Mouse (Mus musculus) brain, adult 2 months (tissue): ENCODE results near the gene Hspbp1.

Experiments used
- DNase-seq: peaks from one replicate; pipeline ENCODE4 v3.0.0; 2011; ENCODE audit warnings: low read depth, low spot score

Hspbp1 gene

DNA sequence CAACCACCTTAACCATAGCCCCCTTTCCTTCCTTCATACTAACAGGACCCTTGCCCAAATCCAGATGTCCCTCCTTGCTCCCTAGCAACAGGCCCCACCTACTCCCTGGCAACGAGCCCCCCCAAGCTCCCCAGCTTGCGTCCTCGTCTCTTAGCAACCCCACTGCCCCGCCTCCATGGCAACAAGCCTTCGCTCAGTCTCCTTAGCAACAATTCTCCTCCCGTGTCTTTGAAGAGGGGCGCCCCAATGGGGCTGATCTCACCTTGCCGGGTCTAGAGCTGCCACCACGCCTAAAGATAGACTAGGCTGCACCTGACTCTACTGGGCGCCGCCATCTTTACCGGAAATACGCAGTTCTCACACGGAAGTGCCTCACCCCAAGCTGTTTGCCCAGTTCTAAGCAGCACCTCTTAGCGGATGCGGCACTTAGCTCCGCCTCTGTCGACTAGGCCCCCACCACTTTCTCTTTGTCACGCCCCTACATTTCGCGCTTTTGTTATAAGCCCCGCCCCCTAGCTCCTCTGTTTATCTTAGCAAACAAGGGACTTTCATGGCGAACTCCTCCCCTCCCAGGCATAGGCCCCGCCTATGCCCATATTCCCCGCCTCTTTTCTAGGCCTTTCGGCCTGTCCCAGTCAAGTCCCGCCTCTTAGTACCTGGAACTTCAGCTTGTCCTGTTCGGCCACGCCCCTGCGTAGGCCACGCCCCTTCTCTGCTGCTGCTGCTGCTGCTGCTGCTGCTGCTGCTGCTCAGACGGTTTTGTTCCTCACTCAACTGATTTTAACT is at the start of gene Hspbp1:
Gene Hspbp1, minus strand, starts transcription at position 437 of the 786 bp plus-strand sequence.
- DNase-seq = peak; percentile 99

DNA sequence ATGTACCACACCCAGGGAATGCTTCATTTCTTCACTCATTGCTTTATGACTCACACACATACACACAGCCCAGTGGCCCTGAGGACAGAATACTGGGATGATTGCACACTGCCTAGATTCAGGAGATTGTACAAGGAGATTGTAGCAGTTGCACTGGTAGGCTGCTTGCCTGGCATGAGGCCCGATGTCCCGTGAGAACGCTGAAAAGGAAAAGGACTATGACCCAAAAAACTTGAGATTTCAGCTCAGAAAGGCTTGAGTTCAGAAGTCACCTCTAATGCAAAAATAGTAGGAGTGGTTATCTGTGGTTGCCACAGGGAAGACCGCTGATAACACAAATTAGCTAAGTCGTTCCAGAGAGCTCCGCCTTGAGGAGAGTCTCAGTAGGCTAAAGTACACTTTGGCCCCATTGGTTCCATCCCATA is 48.1 kb upstream of the Hspbp1 start:
- no peak for DNase-seq

DNA sequence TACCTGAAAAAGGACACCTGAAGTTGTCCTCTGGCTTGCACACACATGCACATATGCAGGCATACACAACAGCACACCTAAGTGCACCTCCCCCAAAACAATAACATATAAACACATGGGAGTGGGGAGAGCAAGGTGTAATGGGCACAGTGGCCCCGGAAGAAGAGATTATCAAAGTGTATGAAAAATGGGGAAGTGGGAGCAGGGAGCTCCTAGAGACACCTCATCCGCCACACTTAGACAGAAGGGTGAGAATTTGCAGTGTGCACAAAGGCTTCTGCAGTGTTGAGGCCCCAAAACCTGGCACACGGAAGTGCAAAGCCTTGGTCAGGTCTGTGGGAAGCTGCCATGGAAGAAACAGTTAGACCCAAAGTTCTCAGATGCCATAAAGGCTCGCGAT is 46.2 kb upstream of the Hspbp1 start:
- DNase-seq = no peak

DNA sequence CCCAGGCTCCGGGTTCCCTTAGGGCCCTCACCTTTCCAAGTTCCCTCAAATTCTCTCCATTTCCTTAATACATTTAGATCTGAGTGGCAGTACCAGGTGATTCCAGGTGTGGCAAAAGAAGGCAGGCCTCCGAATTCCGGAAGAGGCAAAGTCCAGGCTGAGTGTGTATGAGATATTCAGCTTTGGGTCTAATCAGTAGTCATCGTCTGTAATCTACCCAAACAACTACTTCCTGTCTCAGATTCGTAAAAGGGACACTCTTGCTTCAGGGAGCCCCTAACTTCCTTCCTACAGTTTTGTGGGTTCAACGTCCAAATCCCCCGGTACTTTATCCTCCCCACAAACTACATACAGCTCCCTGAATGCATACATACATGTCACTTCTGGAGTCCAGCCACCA is 40.3 kb upstream of the Hspbp1 start, which contains the start of gene Tmem150b:
Gene Tmem150b, minus strand, starts transcription at position 81 of the 400 bp plus-strand sequence.
- DNase-seq = no peak

DNA sequence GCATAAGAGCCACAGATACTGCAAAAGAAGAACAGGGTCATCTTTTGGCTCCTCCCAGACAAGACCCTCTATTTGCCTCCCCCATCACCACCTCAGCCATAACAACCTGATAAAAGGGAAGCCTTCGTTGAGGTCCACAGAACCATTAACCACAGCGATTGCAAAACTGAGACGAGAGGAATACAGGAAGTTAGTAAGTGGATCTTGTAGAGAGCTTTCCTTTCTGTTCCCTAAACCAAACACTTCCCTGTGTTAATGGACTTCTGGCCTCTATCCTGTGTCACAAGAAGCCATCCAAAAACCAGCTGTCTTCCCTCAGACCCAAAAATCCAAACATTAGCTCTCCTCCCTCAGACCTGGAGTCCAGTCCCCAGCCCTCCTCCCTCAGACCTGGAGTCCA is 39.5 kb upstream of the Hspbp1 start:
- DNase-seq = no peak

DNA sequence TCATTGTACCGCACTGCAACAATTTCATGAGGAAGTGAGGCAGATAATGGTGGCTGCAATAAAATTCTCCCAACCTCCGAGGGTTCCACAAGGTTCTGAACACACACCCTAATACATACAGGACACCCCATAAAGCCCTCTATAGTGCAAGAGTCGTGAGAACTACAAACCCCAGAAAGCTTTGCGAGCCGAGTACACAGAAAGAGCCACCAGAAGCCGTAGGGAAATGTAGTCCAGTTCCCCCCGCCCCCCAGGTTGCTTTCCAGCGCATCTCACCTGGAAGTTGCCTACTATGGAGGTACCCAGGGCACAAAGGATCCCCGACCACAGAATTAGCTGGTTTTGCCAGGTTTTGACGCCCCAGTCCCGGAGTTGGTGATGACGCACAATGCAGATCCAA is 38.6 kb upstream of the Hspbp1 start:
- peak; percentile 73 for DNase-seq

DNA sequence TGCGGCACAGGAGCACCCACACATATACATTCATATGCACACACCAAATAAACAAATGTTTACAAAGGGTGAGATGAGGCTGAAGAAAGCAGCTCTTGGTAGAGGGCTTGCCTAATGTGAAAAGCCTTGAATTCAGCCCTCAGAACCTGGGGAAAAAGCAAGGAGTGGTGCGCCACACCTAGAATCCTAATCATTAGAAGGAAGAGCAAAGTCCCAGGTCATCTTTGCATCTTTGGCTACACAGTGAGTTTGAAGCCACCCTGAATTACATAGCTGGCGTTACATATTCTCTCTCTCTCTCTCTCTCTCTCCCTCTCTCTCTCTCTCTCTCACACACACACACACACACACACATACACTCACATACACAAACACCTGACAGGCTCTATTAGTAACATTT is 34.4 kb upstream of the Hspbp1 start:
- no peak for DNase-seq

DNA sequence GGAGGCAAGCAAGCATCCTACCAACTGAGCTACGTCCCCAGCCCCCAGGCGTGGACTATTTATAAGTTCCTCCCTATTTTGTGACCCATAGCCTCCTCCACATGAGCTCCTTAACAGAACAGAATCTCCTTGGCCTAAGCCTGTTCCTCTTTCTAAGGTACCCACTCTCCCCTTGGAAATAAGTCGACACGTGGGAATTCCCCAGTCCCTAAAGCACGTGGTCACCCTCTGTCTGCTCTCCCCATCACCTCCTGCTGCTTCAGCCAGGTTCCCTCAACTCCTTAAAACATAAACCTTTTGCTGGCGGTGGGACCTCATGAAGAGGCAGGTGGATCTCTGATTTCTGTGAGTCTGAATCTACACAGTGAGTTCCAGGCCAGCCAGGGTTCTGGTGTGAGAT is 32.1 kb upstream of the Hspbp1 start:
- no peak for DNase-seq

DNA sequence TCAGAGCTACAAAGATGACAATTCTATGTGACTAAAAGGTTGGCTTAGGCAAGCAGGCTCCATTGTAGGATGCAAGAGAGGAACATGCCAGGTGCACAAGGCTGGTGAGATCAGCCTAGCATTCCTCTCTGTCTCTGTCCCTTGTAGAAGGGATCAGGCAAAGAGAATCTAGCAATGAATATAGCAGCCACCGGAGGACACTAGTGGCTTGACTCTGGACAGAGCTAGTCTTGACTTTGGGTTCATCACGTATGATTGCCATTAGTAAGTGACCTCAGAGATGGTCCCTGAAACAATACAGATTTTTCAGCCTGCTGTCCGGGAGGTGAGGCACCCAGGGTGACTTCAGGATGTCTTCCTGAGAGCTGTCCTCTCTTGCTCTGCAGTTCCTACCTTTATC is 27.7 kb upstream of the Hspbp1 start:
- no peak for DNase-seq

DNA sequence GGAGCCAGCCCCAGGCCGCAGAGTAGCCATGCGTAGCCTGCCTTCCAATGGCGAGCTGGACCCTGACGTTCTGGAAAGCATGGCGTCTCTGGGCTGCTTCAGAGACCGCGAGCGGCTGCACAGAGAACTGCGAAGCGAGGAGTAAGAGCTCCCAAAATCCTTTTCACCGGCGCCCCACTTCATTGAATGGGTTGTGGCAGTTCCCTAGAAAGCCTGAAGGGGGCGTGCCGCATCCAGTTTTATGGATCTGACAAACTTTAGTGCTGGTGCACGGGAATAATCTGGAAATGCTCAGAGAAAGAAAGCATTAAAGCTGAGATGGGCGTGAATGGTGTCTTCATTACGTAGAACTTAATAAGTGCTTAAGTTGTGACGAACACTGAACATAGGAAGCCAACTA is 20.2 kb upstream of the Hspbp1 start:
- DNase-seq = peak; percentile 43

DNA sequence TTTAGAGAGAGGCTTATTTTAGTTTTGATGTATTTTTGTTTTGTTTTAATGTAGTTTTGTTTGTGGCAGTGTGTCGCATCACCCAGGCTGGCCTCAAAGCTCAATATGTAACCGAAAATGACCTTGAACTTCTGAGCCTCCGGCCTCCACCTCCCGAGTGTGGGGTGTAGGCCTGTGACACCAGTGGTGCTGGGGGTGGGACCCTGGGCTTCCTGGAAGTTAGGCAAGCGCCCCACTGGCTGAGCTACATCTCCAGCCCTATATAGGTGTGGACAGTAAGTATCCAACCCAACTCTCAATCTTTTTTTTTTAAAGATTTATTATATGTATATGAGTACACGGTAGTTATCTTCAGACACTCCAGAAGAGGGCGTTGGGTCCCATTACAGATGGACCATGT is 18.3 kb upstream of the Hspbp1 start:
- no peak for DNase-seq

DNA sequence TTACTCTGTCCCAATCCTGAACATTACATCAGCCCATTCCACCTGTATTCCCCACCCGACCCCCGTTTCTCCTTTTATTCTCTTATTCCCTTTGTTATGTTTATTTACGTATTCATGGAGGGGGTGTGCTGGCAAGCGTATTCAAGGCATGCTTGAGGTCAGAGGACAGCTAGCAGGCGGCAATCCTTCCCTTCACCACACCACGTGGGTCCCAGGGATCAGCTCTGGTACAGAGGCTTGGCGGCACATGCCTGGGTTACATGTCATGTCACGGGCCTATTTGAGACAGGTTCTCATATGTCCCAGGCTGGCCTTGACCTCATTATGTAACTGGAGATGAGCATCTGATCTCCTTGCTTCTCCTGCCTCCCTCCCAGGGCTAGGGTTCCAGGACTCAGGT is 17.5 kb upstream of the Hspbp1 start:
- DNase-seq = no peak

DNA sequence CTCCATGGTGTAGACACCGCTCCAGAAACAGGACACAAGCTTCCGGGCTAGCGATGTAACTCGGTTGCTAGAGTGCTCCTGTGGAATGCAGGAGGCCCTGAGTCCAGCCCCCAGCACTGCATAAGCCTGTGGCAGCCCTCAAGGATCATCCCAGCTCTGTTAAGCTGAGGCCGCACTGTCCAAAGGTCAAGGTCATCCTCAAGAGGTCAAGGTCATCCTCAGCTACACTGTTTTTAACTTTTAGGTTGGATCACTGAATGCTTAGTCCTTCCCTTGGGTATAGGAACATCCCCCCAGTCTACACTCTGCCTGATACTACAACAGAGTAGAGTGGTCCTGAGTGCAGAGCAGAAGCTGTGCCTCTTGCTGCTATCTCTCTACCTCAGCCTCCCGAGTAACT is 8.1 kb upstream of the Hspbp1 start:
- no peak for DNase-seq

DNA sequence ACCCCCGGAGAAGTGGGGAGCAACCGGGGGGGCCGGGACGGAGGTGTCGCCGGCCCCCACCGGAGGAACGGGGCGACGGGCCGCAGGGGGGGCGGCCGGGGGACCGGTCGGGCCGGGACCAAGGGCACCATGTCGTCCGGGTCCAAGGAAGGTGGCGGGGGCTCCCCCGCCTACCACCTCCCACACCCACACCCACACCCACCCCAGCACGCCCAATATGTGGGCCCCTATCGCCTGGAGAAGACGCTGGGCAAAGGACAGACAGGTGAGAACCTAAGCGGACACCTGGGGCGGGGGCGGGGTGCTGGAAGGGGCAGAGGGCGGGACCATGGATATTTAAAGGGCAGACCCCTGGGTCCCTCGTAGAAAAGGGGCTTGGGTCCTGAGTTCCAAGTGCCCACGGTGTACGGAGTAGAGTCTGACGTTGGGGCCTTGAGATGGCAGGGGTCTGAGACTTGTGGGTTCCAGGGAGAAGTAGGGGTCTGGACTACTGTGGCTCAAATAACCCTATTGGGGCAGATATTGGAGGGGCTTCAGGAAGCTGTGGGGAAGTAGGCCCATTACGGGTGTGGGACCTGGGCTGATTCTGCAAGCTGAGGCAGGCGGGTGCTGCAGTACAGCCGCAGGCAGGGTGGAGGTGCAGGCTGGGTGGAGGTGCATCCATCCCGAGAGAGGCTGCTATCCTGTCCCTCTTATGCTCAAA is 6.2 kb upstream of the Hspbp1 start:
- peak; percentile 62 for DNase-seq

DNA sequence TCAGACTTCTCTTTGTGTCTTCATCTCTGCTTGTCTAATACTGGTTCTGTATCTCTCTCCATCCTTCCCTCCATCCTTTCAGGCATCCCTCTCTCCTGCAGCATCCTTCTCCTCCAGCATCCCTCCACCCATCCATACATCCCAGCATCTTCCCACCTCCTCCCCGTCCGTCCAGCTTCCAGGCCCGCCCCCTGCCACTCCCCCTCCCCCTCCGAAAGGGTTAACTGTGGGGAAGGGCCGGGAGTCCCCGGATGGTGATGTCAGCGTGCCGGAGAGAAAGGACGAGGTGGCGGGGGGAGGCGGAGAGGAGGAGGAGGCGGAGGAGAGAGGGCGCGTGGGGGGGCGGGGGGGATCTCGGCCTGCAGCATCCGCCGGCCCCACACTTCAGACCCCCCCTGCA is 5.5 kb upstream of the Hspbp1 start, which contains the start of gene Brsk1:
Gene Brsk1, plus strand, starts transcription at position 218 of the 400 bp plus-strand sequence.
- DNase-seq = peak; percentile 95

DNA sequence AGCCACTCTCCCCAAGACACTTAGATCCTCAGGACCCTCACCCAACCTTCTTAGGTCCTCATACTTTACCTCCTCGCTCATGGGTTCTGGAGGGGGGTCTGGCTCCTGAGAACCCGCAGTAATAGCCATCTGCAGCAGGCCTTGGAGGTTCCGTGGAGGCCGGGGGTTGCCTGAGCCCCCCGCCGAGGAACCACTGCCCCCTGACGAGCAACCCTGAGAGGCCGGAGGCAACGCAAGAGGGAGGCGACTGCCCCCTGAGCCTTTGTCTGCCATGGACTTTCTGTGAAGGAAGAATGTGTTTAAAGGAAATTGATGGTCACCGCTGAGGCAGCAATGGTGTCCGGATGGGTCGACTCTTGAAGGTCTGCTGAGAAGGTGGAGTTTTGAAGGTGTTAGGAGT is 665 bp downstream of the Hspbp1 start:
- no peak for DNase-seq

DNA sequence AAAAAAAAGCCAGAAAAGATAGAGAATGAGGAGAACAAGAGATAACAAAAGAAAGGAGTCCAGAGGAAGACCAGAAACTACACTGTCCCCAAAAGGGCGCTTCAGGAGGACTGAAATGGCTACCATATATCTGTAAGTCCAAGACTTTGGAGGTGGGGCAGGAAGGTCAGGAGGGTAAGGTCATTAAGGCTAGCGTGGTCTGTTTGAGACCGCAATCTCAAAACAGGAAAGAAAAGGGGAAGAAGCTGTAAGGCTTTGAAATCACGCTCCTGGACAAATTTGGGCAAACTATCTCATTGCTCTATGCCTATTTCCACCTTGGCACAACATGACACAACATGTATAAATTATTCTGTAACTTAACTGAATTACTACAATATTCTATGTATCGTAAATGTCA is 1.6 kb downstream of the Hspbp1 start:
- no peak for DNase-seq

DNA sequence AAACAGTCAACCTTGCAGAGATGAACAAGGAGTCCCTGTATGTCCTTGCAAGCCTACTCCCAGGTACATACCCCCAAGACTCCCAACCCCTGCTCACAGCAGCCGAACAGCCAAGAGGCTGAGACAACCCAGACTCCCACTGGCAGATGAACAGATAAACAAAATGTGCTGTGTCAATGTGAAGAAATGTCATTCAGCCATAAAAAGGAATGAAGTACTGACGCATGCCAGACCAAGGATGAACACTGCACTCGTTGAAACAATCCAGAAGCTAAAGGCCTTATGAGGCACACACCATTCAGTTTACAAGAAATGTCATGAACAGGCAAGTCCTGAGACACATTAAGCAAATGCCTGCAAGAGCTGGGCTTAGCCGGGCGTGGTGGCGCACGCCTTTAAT is 9.7 kb downstream of the Hspbp1 start:
- no peak for DNase-seq

DNA sequence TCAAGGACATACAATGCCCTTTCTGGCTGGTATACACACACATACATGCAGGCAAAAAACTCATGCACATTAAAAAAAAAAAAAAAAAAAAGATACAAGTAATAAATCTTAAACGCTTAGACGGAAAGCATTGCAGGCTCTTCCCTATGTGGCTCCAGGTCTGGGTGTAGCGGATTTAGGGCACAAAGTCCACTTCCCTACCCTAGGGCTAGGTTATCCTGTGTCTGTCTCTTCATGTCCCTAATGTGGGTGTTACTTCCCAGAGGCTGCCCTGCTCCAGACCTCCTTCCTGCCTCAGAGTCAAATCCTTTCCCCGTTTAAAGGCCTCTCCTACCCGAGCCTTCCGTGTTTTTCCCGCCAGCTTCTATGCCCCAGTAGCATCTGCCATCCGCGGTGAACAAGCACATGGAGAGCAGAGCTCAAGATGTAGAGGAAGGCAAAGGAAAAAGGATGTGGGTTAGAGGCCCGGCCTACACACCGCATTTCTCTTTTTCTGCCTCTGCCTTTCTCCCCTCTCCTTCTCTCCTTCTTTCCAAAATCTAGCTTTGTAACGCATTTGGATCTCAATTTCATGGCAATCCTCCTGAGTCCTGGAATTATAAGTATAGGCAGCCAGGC is 10.6 kb downstream of the Hspbp1 start:
- no peak for DNase-seq

DNA sequence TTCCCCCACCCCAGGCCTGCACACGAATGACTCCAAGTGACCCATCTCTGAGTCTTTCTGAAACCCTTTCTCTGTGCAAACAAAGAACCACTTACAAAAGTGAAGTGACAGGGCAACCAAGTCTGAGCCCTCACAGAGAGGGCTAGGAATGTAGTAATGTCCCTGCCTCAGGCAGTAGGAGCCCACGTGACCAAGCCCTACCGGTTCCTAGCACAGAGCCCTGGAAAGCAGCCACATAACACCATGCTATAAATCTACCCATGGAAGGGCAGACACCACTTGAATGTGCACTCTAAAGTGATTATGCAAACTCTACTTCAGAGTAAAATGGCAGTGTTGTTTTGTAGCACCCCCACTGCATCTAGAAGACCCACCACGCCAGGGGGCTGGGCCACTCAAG is 12.9 kb downstream of the Hspbp1 start:
- peak; percentile 54 for DNase-seq

DNA sequence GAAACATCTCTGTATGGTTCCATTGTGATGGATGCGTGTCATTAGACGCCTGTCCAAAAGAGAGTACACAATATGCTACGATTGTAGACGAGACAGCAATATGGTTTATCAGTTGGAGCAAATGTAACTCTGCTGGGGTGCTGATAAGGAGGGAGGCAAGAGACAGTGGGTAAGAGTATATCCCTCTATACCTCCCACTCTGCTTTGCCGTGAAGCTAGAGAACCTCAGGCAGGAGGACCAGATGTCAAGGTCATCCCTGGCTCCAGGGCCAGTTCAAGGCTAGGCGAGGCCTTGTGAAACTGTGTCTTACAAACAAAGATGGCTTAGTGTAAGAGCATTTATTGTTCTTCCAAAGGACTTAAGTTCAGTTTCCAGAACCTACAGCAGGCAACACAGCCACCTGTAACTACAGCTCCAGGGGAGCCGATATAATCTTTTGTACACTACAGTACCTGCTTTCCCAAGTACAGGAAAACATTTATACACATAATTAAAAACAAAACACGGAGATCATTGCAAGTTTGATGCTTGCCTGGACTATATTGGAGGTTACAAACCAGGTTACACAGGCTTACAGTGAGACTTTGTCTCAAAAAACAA is 14.1 kb downstream of the Hspbp1 start:
- DNase-seq = no peak

DNA sequence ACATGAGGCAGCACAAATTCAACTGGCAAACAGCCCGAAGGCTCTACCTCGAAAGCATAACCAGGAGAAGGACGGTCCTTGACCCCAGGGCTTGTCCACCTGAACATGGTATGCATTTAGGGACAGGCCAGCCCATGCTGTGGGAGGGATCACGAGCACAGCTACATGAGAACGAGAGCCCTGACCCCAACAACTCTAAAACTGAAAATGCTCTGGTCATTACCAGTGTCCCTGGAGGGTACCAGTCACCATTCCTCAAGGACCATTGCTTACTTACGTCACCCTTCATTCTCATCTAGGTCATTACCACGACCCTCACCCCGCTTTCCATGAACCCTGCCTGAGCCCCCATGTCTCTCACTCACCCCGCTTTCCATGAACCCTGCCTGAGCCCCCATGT is 15.7 kb downstream of the Hspbp1 start:
- no peak for DNase-seq
